Mouse (Mus musculus): ENCODE measurements around the gene Lhpp. TPM values are rescaled to one million over a fixed set of nuclear protein-coding genes. Genes with fewer than 3 reads are reported as not detected.

Lhpp gene
- polyA plus RNA-seq, 1 experiment from 2014 or later, result 14.5 TPM

DNA sequence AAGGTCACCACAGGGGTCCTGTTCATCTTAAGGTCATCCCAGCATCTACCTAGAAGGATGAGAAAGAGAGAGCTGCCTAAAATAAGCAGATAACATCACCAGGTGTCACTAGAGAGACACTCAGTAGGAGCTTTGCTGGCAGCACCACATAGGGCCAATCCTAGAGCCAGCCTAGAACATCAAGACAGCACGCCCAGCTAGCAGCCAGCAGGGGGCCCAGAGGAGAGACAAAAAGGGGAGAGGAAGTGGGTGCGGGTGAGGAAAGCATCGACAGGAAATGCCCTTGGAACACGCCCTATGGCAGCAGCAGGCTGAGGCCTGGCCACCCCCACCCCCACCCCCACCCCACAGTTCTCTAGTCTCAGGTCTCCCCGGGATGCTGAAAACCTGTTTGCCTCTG is 124.7 kb downstream of the Lhpp start:
- peaks cover 62% of the 10 kb centered on the region for H3K4me1 ChIP-seq
- ATAC-seq, result no peak
- no peak overlapping the region for H3K4me3 ChIP-seq
- H3K27ac ChIP-seq, result no peak overlapping the region; the same call in 1 of the 2 replicates
- 59% methylated on average over 5 of the region's 5 CpGs for WGBS
- peaks cover 18% of the 10 kb centered on the region for H3K36me3 ChIP-seq (ENCODE audit: poor library complexity, severe bottlenecking)
- H3K4me2 ChIP-seq, result no peak overlapping the region
- no peaks in the 10 kb centered on the region for H3K9me3 ChIP-seq (replicated peaks)
- H3K27me3 ChIP-seq, result no peaks in the 10 kb centered on the region
- H3K9ac ChIP-seq, result no peak overlapping the region

DNA sequence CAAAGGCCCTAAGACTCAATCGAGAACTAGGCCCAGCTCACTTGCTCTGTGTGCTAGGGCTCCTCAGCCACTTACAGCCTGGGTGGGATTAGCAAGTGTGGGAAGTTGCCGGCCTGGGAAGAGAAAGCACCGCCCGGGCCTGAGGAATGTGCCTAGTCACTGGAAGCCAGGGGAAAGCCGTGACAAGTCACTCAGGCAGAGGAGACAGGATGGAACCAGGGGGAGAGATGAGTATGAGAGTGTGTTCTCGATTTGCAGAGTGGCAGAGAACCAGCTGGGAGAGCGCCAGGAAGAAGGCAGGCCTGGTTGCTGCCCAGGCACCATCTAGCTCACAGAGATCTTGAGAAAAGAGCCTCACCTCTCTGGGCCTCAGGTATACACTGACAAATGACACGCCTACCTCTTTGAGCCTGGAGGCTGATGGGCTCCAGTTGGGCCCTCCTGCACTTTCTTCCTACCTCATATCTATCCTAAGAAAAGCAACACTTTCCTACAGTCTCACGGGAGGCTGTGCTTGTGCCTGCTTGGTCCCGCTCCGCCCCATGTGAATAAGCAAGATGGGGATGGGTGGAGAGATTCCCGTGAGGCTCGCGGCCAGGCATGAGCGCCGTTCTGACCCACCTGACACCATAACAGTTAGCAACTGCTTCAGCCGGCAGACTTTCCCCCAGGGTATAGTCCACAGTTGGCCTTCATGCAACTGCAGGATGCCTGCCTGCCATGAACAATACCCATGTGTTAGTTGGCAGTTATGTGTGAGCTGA is 125.8 kb downstream of the Lhpp start:
- WGBS, result 52% methylated on average over 17 of the region's 17 CpGs
- no peak for ATAC-seq
- Histone ChIP-seq H3K27me3 (no peaks in the 10 kb centered on the region), H3K4me2 (no peak overlapping the region), H3K9ac (no peak overlapping the region), H3K27ac (peak overlapping the region; percentile 58), H3K36me3 (ENCODE audit: poor library complexity, severe bottlenecking) (peaks cover 28% of the 10 kb centered on the region), H3K4me3 (no peak overlapping the region), H3K9me3 (replicated peaks) (no peaks in the 10 kb centered on the region), H3K4me1 (peaks cover 51% of the 10 kb centered on the region)

DNA sequence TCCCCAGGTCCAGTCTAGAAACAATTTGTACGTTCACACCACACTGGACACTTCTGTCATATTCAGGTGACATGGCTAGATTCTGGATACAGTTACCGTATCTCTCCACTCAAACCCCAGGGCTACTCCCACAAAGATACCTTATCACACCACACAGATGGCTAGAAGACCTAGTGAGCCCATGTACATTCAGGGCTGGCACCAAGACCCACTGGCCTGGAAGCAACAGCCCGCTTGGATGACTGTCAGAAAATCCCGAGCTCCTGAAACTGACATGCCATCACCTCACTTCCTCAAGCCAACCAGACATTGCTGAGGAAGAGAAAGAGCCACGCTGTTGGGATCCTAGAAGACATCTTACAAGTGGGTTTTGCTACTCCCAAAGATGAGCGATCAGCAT is 128.4 kb downstream of the Lhpp start:
- H3K27ac ChIP-seq, result no peak overlapping the region
- no peak overlapping the region for H3K9ac ChIP-seq
- ATAC-seq, result no peak
- H3K4me3 ChIP-seq, result no peak overlapping the region
- WGBS, result 95% methylated on average over 6 of the region's 6 CpGs
- peaks cover 25% of the 10 kb centered on the region for H3K4me1 ChIP-seq
- H3K9me3 ChIP-seq (replicated peaks), result no peaks in the 10 kb centered on the region
- no peaks in the 10 kb centered on the region for H3K27me3 ChIP-seq
- peaks cover 35% of the 10 kb centered on the region for H3K36me3 ChIP-seq (ENCODE audit: poor library complexity, severe bottlenecking)
- H3K4me2 ChIP-seq, result no peak overlapping the region

DNA sequence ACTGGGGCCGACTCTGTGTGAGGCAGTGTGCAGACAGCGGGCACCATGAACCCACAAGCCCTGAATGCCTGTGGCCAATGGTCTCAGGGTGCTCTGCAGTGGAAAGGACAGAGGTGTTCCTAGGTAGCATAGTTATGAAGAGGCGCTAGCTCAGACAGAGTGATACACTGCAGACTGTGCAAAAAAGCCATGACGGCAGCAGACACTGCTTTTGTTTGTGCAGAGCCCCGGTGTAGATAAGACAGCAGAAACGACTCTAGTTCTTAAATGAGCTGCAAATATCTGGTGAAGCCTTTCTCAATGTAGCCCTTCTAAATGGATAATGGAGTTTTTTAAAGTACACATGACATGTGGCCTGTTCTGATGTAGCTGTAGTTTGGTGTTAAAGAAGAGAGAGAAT is 129.4 kb downstream of the Lhpp start:
- WGBS, result 88% methylated on average over 6 of the region's 6 CpGs
- ATAC-seq, result no peak
- no peak overlapping the region for H3K4me2 ChIP-seq
- H3K4me3 ChIP-seq, result no peak overlapping the region
- H3K9ac ChIP-seq, result no peak overlapping the region
- peaks cover 33% of the 10 kb centered on the region for H3K36me3 ChIP-seq (ENCODE audit: poor library complexity, severe bottlenecking)
- peaks cover 15% of the 10 kb centered on the region for H3K4me1 ChIP-seq
- no peaks in the 10 kb centered on the region for H3K9me3 ChIP-seq (replicated peaks)
- no peak overlapping the region for H3K27ac ChIP-seq
- no peaks in the 10 kb centered on the region for H3K27me3 ChIP-seq

DNA sequence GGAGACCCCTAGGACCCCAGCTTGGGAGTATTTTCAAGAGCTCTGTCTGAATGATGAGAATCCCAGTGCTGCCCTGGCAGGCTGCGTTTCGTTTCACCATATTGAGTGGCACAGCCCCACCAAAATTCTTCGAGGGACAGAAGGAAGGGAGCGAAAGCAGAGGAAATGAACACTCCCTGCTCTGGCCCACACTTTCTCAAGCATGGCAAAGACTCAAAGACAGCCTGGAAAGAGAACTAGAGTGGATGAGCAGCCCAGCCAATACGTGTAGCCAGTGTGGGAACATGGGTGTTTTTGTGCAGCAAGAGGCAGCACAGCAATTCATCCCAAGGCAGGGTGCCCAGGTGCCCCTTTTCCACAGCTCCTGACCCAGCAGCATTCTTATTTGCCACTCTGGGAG is 132.5 kb downstream of the Lhpp start:
- no peak for ATAC-seq
- no peak overlapping the region for H3K27ac ChIP-seq
- H3K4me3 ChIP-seq, result no peak overlapping the region
- no peaks in the 10 kb centered on the region for H3K9me3 ChIP-seq (replicated peaks)
- no peak overlapping the region for H3K4me2 ChIP-seq
- no peak overlapping the region for H3K9ac ChIP-seq
- 87% methylated on average over 5 of the region's 5 CpGs for WGBS
- no peaks in the 10 kb centered on the region for H3K4me1 ChIP-seq
- peaks cover 34% of the 10 kb centered on the region for H3K36me3 ChIP-seq (ENCODE audit: poor library complexity, severe bottlenecking)
- no peaks in the 10 kb centered on the region for H3K27me3 ChIP-seq

DNA sequence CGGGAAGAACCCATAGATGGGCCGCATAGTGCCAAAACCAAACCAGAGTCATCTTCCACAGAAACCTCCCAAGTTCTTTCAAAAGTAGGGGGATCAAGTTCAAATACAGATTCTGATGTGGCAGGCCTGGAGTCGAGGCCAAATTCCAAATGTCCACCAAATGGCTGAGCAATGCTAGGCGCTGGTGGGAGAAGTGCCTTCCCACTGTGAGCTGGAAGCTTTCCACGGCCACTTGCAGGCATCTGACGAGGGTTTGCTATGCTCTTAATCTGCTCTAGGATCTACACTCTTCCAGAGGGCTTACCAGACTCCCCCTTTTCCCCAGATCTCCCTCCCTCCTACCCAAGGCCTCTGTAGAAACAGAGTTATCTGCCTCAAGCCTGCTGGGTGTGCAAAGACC is 136.7 kb downstream of the Lhpp start:
- Histone ChIP-seq H3K4me2 (no peak overlapping the region), H3K4me3 (no peak overlapping the region), H3K27ac (no peak overlapping the region), H3K9ac (no peak overlapping the region), H3K9me3 (replicated peaks) (no peaks in the 10 kb centered on the region), H3K27me3 (no peaks in the 10 kb centered on the region), H3K4me1 (peaks cover 3% of the 10 kb centered on the region; the same call in 1 of the 2 replicates), H3K36me3 (ENCODE audit: poor library complexity, severe bottlenecking) (peaks cover 34% of the 10 kb centered on the region)
- ATAC-seq, result no peak
- 84% methylated on average over 6 of the region's 6 CpGs for WGBS

DNA sequence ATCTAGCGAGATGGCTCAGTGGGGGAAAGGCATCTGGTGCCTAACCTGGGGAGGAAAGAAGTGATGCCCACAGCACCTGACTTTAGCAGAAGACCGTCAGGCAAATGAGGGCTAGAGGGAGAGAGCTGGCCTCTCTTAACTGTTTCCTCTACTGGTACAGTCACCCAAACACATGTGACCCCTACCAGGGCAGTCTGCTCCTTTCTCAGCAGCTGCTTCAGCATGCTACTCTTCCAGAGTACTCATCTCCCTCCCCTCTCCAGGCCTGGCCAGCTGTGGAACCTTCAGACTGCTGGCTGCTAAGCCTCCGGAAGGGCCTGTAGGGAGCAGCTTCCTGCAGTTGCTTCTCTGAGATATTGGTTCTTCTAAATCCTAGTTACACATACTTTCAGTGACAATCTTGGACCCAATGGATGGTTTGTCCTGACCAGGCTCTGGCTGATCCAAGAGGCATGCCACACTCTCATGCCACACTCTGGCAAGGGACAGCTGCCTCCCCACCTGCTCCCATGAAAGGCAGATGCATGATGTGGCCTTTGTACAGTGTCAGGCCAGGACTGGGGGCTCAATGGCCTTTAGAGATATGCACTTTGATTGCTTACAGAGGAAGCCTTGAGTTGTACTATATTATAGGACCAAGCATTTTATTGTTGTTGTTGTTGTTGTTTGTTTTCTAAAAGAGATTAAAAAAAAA is 137.8 kb downstream of the Lhpp start:
- 91% methylated on average over 3 of the region's 3 CpGs for WGBS
- Histone ChIP-seq H3K9me3 (replicated peaks) (no peaks in the 10 kb centered on the region), H3K4me1 (peaks cover 5% of the 10 kb centered on the region), H3K4me3 (no peak overlapping the region), H3K36me3 (ENCODE audit: poor library complexity, severe bottlenecking) (peaks cover 35% of the 10 kb centered on the region), H3K27ac (no peak overlapping the region), H3K9ac (no peak overlapping the region), H3K27me3 (no peaks in the 10 kb centered on the region), H3K4me2 (no peak overlapping the region)
- ATAC-seq, result no peak

DNA sequence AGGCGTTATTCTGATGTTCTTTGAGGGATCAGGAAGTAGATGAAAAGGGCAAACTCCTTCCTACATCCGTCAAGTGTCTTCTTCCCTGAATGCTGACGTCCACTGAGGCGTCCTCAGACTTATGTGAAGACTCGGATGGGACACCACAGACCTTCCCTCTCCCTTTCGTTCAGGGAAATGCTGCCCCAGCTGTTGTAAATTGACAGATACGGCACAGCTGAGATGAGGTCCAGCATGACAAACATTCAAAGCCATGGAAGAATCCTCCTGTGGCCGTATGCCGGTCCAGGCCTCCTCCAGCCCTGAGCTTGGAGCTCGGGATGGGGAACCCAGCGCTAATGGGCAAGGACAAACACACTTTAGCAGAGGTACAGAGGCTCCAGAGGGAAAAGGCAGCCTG is 139.1 kb downstream of the Lhpp start:
- Histone ChIP-seq H3K9ac (no peak overlapping the region), H3K27ac (no peak overlapping the region), H3K4me1 (peaks cover 17% of the 10 kb centered on the region), H3K27me3 (no peaks in the 10 kb centered on the region), H3K9me3 (replicated peaks) (no peaks in the 10 kb centered on the region), H3K4me3 (no peak overlapping the region), H3K36me3 (ENCODE audit: poor library complexity, severe bottlenecking) (peaks cover 35% of the 10 kb centered on the region), H3K4me2 (no peak overlapping the region)
- ATAC-seq, result no peak
- 93% methylated on average over 11 of the region's 11 CpGs for WGBS

DNA sequence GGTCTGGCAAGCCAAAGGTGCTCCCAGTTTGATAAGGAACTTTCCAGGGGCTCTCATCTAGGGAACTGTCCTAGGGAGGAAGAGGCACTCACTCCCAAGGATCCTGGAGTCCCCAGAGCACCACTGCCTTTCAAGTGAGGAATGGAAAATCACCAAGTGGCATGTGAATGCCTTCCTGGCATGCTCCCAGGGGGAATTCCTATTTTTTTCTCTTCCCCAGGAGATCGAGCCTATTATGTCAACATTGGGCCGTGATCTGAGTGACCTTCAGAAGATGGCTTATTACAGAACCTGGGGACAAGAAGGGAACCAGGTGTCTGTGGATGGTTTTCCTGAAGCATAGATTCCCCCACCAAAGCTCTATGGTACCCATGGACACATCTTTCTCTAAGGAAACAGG is 141.3 kb downstream of the Lhpp start:
- H3K4me3 ChIP-seq, result no peak overlapping the region
- peaks cover 30% of the 10 kb centered on the region for H3K4me1 ChIP-seq
- no peaks in the 10 kb centered on the region for H3K9me3 ChIP-seq (replicated peaks)
- no peak for ATAC-seq
- H3K9ac ChIP-seq, result no peak overlapping the region
- H3K36me3 ChIP-seq (ENCODE audit: poor library complexity, severe bottlenecking), result peaks cover 42% of the 10 kb centered on the region
- 72% methylated on average over 2 of the region's 2 CpGs for WGBS
- no peak overlapping the region for H3K27ac ChIP-seq
- no peak overlapping the region for H3K4me2 ChIP-seq
- no peaks in the 10 kb centered on the region for H3K27me3 ChIP-seq

DNA sequence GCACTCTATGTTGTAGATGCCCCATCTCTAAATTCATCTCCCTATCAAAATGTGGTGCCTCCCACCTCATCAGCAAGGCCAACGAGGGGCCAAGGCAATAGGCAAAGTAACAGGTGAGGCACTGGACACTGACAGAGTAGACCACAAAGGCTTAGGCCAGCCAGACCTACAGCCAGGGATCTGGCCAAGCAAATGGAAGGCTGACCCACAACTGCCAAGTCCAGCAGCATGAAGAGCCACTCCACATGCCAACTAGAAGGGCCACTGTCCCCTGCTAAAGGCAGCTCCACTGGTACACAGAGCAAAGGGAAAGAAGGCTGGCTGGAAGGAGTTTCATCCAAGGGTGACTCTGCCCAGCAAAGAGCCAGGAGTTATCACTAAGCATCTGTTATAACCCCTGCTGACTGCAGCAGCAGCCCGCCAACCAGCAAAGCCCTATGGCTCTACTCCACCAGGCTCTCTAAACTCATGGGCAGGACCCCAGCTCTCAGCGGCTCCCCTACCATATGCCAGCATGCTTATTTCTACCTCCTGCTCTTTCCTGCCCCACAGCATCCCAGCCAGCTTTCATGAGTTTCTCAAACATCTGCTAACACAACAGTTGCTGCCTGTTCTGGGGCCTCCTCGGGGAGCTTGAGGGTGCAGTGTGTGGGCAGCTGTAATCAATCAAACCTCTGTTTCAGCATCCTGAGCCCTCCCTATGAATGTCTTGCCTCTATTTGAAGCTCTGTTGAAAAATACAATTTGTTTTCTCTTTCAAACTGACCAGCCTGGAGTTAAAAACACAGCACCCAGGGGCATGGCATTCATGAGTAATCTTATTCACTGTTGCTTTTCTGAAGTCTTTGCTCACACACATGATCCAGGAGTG is 143.3 kb downstream of the Lhpp start:
- Histone ChIP-seq H3K4me1 (peaks cover 30% of the 10 kb centered on the region), H3K9me3 (replicated peaks) (no peaks in the 10 kb centered on the region), H3K27ac (peak overlapping the region; percentile 65), H3K9ac (no peak overlapping the region), H3K36me3 (ENCODE audit: poor library complexity, severe bottlenecking) (peaks cover 45% of the 10 kb centered on the region), H3K4me3 (no peak overlapping the region), H3K27me3 (no peaks in the 10 kb centered on the region), H3K4me2 (no peak overlapping the region)
- peak; percentile 68 for ATAC-seq
- 68% methylated on average over 4 of the region's 4 CpGs for WGBS

DNA sequence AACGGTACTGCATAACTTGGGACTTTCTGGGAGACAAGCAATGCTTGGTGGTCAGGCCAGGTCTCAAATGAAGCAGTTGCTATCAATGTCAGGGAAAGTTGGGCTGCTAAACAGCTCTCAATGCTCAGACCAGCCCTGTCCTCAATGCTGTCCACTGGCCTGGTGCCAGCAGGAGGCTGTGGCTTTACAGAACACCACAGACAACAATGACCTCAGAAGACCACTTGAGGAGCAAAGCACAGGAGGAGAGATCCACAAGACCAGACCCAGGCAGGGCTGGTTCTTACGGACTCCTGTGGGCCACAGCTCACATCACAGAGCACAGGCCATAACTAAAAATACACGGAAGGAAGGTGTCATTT is 143.9 kb downstream of the Lhpp start:
- Histone ChIP-seq H3K9ac (no peak overlapping the region), H3K4me2 (no peak overlapping the region), H3K27me3 (no peaks in the 10 kb centered on the region), H3K4me1 (peaks cover 32% of the 10 kb centered on the region), H3K27ac (peak overlapping the region; percentile 65), H3K9me3 (replicated peaks) (no peaks in the 10 kb centered on the region), H3K36me3 (ENCODE audit: poor library complexity, severe bottlenecking) (peaks cover 47% of the 10 kb centered on the region), H3K4me3 (no peak overlapping the region)
- 69% methylated on average over 3 of the region's 3 CpGs for WGBS
- ATAC-seq, result peak; percentile 22; the same call in 1 of the 2 replicates

All from forebrain, embryonic 13.5 days (tissue).